Mouse (Mus musculus): Measurements from ENCODE around the gene Fbxw9. TPM values are rescaled to one million over a fixed set of nuclear protein-coding genes. Genes with fewer than 3 reads are reported as not detected.
"Not testable (repeated sequence)": the region's sequence is repeated elsewhere in the genome, so short reads cannot be mapped to it uniquely, and the experiment has no call there.

Fbxw9 gene
- polyA plus RNA-seq, 1 experiment from 2014 or later = 36.7 TPM

- Histone ChIP-seq H3K9ac (no peak overlapping the region), H3K27me3 (no peaks in the 10 kb centered on the region), H3K9me3 (no peaks in the 10 kb centered on the region), H3K4me3 (no peak overlapping the region), H3K27ac (no peak overlapping the region), H3K4me2 (no peak overlapping the region), H3K4me1 (peaks cover 9% of the 10 kb centered on the region), H3K36me3 (peaks cover 52% of the 10 kb centered on the region)
- WGBS = 83% methylated on average over 10 of the region's 10 CpGs
- no peak for ATAC-seq (ENCODE audit: insufficient number of reproducible peaks, insufficient read depth, low FRiP score, low TSS enrichment, low read depth)
These were observed 14.3 kb downstream of the Fbxw9 start for GRCm38 (mm10) chr8:85074167-85074566.

GRCm38 (mm10) chr8:85074617-85075016, 14.8 kb downstream of the Fbxw9 start:
- no peak for ATAC-seq (ENCODE audit: insufficient number of reproducible peaks, insufficient read depth, low FRiP score, low TSS enrichment, low read depth)
- Histone ChIP-seq H3K9ac (no peak overlapping the region), H3K27ac (no peak overlapping the region), H3K4me1 (peaks cover 12% of the 10 kb centered on the region), H3K4me2 (no peak overlapping the region), H3K9me3 (no peaks in the 10 kb centered on the region), H3K36me3 (peaks cover 52% of the 10 kb centered on the region), H3K27me3 (no peaks in the 10 kb centered on the region), H3K4me3 (no peak overlapping the region)
- 80% methylated on average over 10 of the region's 10 CpGs for WGBS

- ATAC-seq (ENCODE audit: insufficient number of reproducible peaks, insufficient read depth, low FRiP score, low TSS enrichment, low read depth) = no peak
- H3K4me1 ChIP-seq = peaks cover 13% of the 10 kb centered on the region
- H3K36me3 ChIP-seq = peaks cover 52% of the 10 kb centered on the region
- H3K27ac ChIP-seq = no peak overlapping the region
- no peaks in the 10 kb centered on the region for H3K9me3 ChIP-seq
- WGBS = 82% methylated on average over 9 of the region's 9 CpGs
- no peak overlapping the region for H3K4me2 ChIP-seq
- no peak overlapping the region for H3K9ac ChIP-seq
- H3K27me3 ChIP-seq = no peaks in the 10 kb centered on the region
- H3K4me3 ChIP-seq = no peak overlapping the region
These were observed 16.1 kb downstream of the Fbxw9 start for GRCm38 (mm10) chr8:85076001-85076400.

DNA sequence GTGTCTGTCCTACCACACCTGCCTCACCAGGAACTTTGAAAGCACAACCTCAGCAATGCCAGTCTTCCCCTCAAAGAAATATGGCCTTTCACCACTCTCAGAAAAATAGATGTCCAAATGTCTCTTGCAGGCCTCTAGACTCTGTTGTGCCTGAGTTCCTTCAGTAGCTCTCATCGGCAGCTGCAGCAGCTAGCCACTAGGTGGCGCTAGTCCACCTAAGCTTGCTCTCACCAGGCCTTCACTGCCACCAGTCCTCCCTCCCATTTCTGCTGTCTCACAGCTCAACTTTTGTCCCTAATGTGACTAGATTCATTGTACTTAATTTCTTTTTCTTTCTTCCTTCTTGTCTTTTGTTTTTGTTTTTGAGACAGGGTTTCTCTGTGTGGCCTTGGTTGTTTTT, 17.1 kb downstream of the Fbxw9 start:
- no peak overlapping the region for H3K27ac ChIP-seq
- no peak overlapping the region for H3K4me3 ChIP-seq
- peaks cover 52% of the 10 kb centered on the region for H3K36me3 ChIP-seq
- H3K9me3 ChIP-seq = no peaks in the 10 kb centered on the region
- H3K9ac ChIP-seq = no peak overlapping the region
- peaks cover 19% of the 10 kb centered on the region for H3K4me1 ChIP-seq
- no peak overlapping the region for H3K4me2 ChIP-seq
- no peak for ATAC-seq (ENCODE audit: insufficient number of reproducible peaks, insufficient read depth, low FRiP score, low TSS enrichment, low read depth)
- no peaks in the 10 kb centered on the region for H3K27me3 ChIP-seq
- WGBS = 0% methylated on average over 2 of the region's 2 CpGs

GRCm38 (mm10) chr8:85080214-85080531, 20.3 kb downstream of the Fbxw9 start:
- peak overlapping the region; percentile 93 for H3K4me3 ChIP-seq
- H3K9ac ChIP-seq = peak overlapping the region; percentile 92
- no peak for ATAC-seq (ENCODE audit: insufficient number of reproducible peaks, insufficient read depth, low FRiP score, low TSS enrichment, low read depth)
- peaks cover 31% of the 10 kb centered on the region for H3K4me1 ChIP-seq
- peak overlapping the region; percentile 62 for H3K27ac ChIP-seq
- H3K27me3 ChIP-seq = no peaks in the 10 kb centered on the region
- H3K4me2 ChIP-seq = peak overlapping the region; percentile 97
- H3K36me3 ChIP-seq = peaks cover 35% of the 10 kb centered on the region
- under 1% methylated on average over 25 of the region's 25 CpGs for WGBS
- H3K9me3 ChIP-seq = no peaks in the 10 kb centered on the region

DNA sequence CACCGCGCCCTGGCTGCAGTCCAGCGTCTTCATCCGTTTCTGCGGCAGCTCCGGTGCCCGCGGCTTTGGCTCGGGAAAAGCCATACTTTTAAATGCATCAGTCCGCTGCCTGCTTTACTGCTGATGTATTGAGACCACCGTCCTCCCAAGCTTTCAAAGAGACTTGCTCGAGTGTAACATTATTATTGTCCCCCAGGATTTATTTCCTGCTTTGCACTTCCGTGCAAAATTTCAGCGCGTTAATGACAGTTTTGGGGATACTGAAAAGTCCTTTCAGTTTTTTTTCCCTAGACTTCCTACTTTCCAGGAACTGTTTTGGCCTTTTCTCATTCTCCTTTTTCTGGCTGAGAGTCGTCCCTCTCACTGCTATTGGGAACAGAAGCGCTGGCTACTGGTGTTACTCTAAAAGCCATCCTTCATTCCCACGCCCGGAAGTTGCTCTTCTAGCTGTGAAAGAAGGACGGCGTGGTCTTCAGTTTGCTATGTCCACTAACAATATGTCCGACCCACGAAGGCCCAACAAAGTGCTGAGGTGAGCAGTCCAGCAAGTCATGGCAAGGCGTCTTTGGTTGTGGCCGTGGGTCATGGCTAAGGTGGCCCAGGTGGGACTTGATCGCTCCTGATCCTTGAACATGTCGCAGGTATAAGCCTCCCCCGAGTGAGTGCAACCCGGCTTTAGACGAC, 20.8 kb downstream of the Fbxw9 start, which contains the start of gene Wdr83os:
Gene Wdr83os (plus strand): TSS at position 209 of the 684 bp plus-strand sequence.
- Histone ChIP-seq H3K4me1 (peaks cover 31% of the 10 kb centered on the region), H3K9me3 (no peaks in the 10 kb centered on the region), H3K9ac (peak within 1 kb of the TSS; percentile 92), H3K27ac (peak within 1 kb of the TSS; percentile 62), H3K36me3 (peaks cover 35% of the 10 kb centered on the region), H3K27me3 (no peaks in the 10 kb centered on the region), H3K4me2 (peak within 1 kb of the TSS; percentile 97), H3K4me3 (peak within 1 kb of the TSS; percentile 93)
- ATAC-seq (ENCODE audit: insufficient number of reproducible peaks, insufficient read depth, low FRiP score, low TSS enrichment, low read depth) = peak; percentile 17; the same call in 1 of the 2 replicates
- WGBS = under 1% methylated on average over 30 of the region's 30 CpGs

GRCm38 (mm10) chr8:85081216-85081555, 21.3 kb downstream of the Fbxw9 start, which contains the start of gene Wdr83:
Gene Wdr83 (minus strand): TSS chr8:85081306.
- Histone ChIP-seq H3K36me3 (peaks cover 33% of the 10 kb centered on the region), H3K9me3 (no peaks in the 10 kb centered on the region), H3K9ac (peak within 1 kb of the TSS; percentile 92), H3K27ac (peak within 1 kb of the TSS; percentile 62), H3K4me2 (peak within 1 kb of the TSS; percentile 97), H3K4me1 (peaks cover 31% of the 10 kb centered on the region), H3K27me3 (no peaks in the 10 kb centered on the region), H3K4me3 (peak within 1 kb of the TSS; percentile 93)
- peak; percentile 53; the same call in 1 of the 2 replicates for ATAC-seq (ENCODE audit: insufficient number of reproducible peaks, insufficient read depth, low FRiP score, low TSS enrichment, low read depth)
- WGBS = 0% methylated on average over 9 of the region's 9 CpGs

- WGBS = 89% methylated on average over 4 of the region's 4 CpGs
- Histone ChIP-seq H3K36me3 (peaks cover 34% of the 10 kb centered on the region), H3K4me1 (peaks cover 31% of the 10 kb centered on the region)
- H3K9me3 ChIP-seq; H3K4me2 ChIP-seq; H3K4me3 ChIP-seq; H3K9ac ChIP-seq; H3K27ac ChIP-seq; ATAC-seq (ENCODE audit: insufficient number of reproducible peaks, insufficient read depth, low FRiP score, low TSS enrichment, low read depth); H3K27me3 ChIP-seq: not testable (repeated sequence)
These were observed 22.3 kb downstream of the Fbxw9 start for GRCm38 (mm10) chr8:85082169-85082568.

DNA sequence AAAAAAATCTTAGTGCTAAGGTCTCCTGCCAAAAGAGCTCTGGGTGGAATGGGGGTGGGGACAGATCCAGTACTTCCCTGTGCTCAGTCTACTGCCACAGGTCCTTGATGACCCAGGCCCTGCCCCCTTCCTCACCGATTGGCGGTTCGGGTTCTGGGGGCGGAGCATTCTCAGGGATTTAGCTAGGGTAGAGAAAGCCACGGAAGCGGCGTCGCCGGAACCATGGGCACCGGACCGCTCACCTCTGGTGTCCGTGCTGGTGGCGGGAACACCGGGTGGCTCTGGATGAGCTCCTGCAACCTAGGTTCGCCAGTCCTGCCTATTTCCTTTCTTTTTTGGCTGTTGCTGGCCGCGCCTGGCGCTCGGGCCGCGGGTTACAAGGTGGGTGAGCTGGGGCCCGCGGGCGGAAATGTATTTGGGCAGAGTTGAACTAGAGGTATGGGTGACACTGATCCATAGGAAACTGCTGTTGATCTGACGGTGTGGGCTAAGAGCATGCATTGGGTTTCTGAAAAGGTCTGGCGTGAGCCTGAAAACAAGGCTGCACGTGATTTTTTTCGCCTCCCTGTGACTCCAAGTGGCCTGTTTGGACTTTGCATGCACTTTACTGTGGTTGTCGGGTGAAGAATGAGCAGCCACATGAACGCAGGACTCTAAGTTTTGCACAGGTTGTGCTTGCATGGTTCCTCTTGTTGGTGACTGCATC, 23.4 kb downstream of the Fbxw9 start, which contains the start of gene Man2b1:
Gene Man2b1 (plus strand): TSS at position 163 of the 706 bp plus-strand sequence.
- no peaks in the 10 kb centered on the region for H3K27me3 ChIP-seq
- WGBS = under 1% methylated on average over 30 of the region's 30 CpGs
- peaks cover 39% of the 10 kb centered on the region for H3K36me3 ChIP-seq
- peak; percentile 84 for ATAC-seq (ENCODE audit: insufficient number of reproducible peaks, insufficient read depth, low FRiP score, low TSS enrichment, low read depth)
- H3K4me2 ChIP-seq = peak within 1 kb of the TSS; percentile 90
- H3K9me3 ChIP-seq = no peaks in the 10 kb centered on the region
- 0 out of 2 replicates have a peak within 1 kb of the TSS, but pooled peaks have one; percentile 0 for H3K27ac ChIP-seq
- H3K9ac ChIP-seq = peak within 1 kb of the TSS; percentile 77
- H3K4me1 ChIP-seq = peaks cover 31% of the 10 kb centered on the region
- H3K4me3 ChIP-seq = peak within 1 kb of the TSS; percentile 68

GRCm38 (mm10) chr8:85084633-85085032, 24.8 kb downstream of the Fbxw9 start:
- H3K9me3 ChIP-seq = no peaks in the 10 kb centered on the region
- H3K9ac ChIP-seq = no peak overlapping the region
- ATAC-seq (ENCODE audit: insufficient number of reproducible peaks, insufficient read depth, low FRiP score, low TSS enrichment, low read depth) = no peak
- H3K36me3 ChIP-seq = peaks cover 46% of the 10 kb centered on the region
- H3K4me2 ChIP-seq = no peak overlapping the region
- H3K27me3 ChIP-seq = no peaks in the 10 kb centered on the region
- 84% methylated on average over 8 of the region's 8 CpGs for WGBS
- no peak overlapping the region for H3K4me3 ChIP-seq
- peaks cover 27% of the 10 kb centered on the region for H3K4me1 ChIP-seq
- no peak overlapping the region for H3K27ac ChIP-seq

DNA sequence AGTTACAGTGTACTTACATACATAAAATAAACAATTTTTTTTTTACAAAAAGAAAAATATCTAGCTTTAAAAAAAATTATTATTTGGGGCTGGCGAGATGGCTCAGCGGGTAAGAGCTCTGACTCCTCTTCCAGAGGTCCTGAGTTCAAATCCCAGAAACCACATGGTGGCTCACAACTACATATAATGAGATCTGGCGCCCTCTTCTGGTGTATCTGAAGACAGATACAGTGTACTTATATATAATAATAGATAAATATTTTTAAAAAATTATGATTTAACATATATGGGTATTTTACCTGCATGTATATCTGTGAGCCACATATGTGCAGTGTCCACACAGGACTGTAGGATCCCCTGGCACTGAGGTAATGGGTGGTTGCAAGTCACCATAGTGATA, 26.4 kb downstream of the Fbxw9 start:
- Histone ChIP-seq H3K9me3 (no peaks in the 10 kb centered on the region), H3K27ac (no peak overlapping the region), H3K27me3 (no peaks in the 10 kb centered on the region), H3K4me1 (peaks cover 22% of the 10 kb centered on the region), H3K36me3 (peaks cover 53% of the 10 kb centered on the region), H3K4me3 (no peak overlapping the region), H3K4me2 (no peak overlapping the region), H3K9ac (no peak overlapping the region)
- WGBS = 73% methylated on average over 3 of the region's 3 CpGs
- ATAC-seq (ENCODE audit: insufficient number of reproducible peaks, insufficient read depth, low FRiP score, low TSS enrichment, low read depth) = no peak

DNA sequence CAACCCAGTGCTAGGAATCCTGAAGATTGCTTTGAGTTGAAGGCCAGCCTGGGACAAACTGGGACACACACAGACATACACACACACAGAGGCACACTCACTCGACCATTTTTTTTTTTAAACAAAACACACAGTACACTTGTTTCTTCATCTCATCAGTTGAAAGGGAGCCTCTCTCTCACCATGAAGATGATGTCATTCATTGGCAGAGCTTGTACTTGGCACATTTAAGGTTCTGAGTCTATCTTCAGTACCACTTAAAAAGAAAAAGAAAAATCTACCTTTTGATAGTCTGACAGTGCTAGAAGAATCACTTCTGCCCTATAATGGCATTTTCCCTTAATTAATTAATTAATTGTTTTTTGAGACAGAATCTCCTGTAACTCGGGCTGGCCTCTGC, 28.9 kb downstream of the Fbxw9 start:
- peaks cover 6% of the 10 kb centered on the region for H3K4me1 ChIP-seq
- H3K9ac ChIP-seq = no peak overlapping the region
- 82% methylated on average over 2 of the region's 2 CpGs for WGBS
- peaks cover 69% of the 10 kb centered on the region for H3K36me3 ChIP-seq
- no peak overlapping the region for H3K4me2 ChIP-seq
- H3K4me3 ChIP-seq = no peak overlapping the region
- H3K9me3 ChIP-seq = no peaks in the 10 kb centered on the region
- H3K27me3 ChIP-seq = no peaks in the 10 kb centered on the region
- H3K27ac ChIP-seq = no peak overlapping the region
- ATAC-seq (ENCODE audit: insufficient number of reproducible peaks, insufficient read depth, low FRiP score, low TSS enrichment, low read depth) = no peak

All from embryonic facial prominence, embryonic 13.5 days (tissue).